Mouse (Mus musculus) neural tube, embryonic 14.5 days (tissue): ENCODE measurements around the gene Map10. TPM values are rescaled to one million over a fixed set of nuclear protein-coding genes. Genes with fewer than 3 reads are reported as not detected.

Source experiments
- ATAC-seq: fragments of 200-750 bp; cut with Nextera tagmentation; 2 replicates; pipeline ENCODE4 v1.8.0; 2017; ENCODE audit warnings: low read depth, mild to moderate bottlenecking, moderate TSS enrichment, moderate library complexity
- H3K27ac ChIP-seq: fragments of 300-500 bp; sonication (generic); 2 replicates; pipeline ENCODE4 v1.5.1; 2014; ENCODE audit warnings: low read depth, mild to moderate bottlenecking, control low read depth, low read length, moderate library complexity, mixed read lengths
- H3K27me3 ChIP-seq: fragments of 300-500 bp; sonication (generic); 2 replicates; pipeline ENCODE4 v1.6.1; 2014; ENCODE audit warnings: low read length; ENCODE audit not compliant: control insufficient read depth, insufficient read depth
- H3K36me3 ChIP-seq: fragments of 300-500 bp; sonication (generic); 2 replicates; pipeline ENCODE4 v1.6.1; 2014; ENCODE audit warnings: low read length, mixed read lengths; ENCODE audit not compliant: control insufficient read depth, insufficient read depth
- H3K4me1 ChIP-seq: fragments of 300-500 bp; sonication (generic); 2 replicates; pipeline ENCODE4 v1.6.1; 2014; ENCODE audit warnings: low read length; ENCODE audit not compliant: control insufficient read depth, insufficient read depth
- H3K4me2 ChIP-seq: fragments of 300-500 bp; sonication (generic); 2 replicates; pipeline ENCODE4 v1.6.1; 2014; ENCODE audit warnings: mild to moderate bottlenecking, low read depth, low read length, control low read depth
- H3K4me3 ChIP-seq: fragments of 300-500 bp; sonication (generic); 2 replicates; pipeline ENCODE4 v1.5.1; 2014; ENCODE audit warnings: low read depth, low read length, control low read depth, mixed read lengths
- H3K9ac ChIP-seq: fragments of 300-500 bp; sonication (generic); replicated peaks from 2 replicates; pipeline ENCODE4 v1.6.1; 2014; ENCODE audit warnings: low read depth, mild to moderate bottlenecking, control low read depth, low read length, mixed read lengths
- H3K9me3 ChIP-seq: fragments of 300-500 bp; sonication (generic); 2 replicates; pipeline ENCODE4 v1.6.1; 2016; ENCODE audit warnings: low read length; ENCODE audit not compliant: control insufficient read depth
- WGBS: fragments of 180-500 bp; shearing (Covaris S2); extraction: QIAGEN DNeasy Blood & Tissue Kit; methylation state at CpG from one replicate; pipeline ENCODE4 v1.1.7; 2014; 5-methylcytosine and 5-hydroxymethylcytosine counted together
- polyA plus RNA-seq: library from polyadenylated mRNA; unstranded; fragments of >200 nt; fragmentation: Nextera tagmentation; extraction: Ambion mirVana; gene quantifications from 2 replicates; pipeline ENCODE4 v1.2.1, GENCODE M21; 2014

Gene Map10
- polyA plus RNA-seq, 1 experiment from 2014 or later: 8.1 TPM

GRCm38 (mm10) chr8:125695951-125696350, 26.3 kb downstream of the Map10 start:
- H3K4me2 ChIP-seq: no peak overlapping the region
- H3K9ac ChIP-seq: no peak overlapping the region

GRCm38 (mm10) chr8:125699391-125700025, 29.9 kb downstream of the Map10 start:
- WGBS: 44% methylated on average over 6 of the region's 6 CpGs
- Histone ChIP-seq H3K36me3 (no peaks in the 10 kb centered on the region), H3K4me1 (0 out of 2 replicates have a peak, but pooled peaks cover 2% of the 10 kb centered on the region), H3K4me3 (no peak overlapping the region), H3K27me3 (no peaks in the 10 kb centered on the region), H3K27ac (no peak overlapping the region), H3K4me2 (no peak overlapping the region), H3K9ac (no peak overlapping the region), H3K9me3 (no peaks in the 10 kb centered on the region)
- ATAC-seq: no peak

More at GRCm38 (mm10) chr8:125695951-125696350, 26.3 kb downstream of the Map10 start:
- Histone ChIP-seq H3K4me3 (no peak overlapping the region), H3K27ac (no peak overlapping the region), H3K36me3 (no peaks in the 10 kb centered on the region), H3K9me3 (no peaks in the 10 kb centered on the region), H3K27me3 (no peaks in the 10 kb centered on the region), H3K4me1 (no peaks in the 10 kb centered on the region)
- no peak for ATAC-seq
- 91% methylated on average over 6 of the region's 6 CpGs for WGBS

GRCm38 (mm10) chr8:125700407-125700806, 30.8 kb downstream of the Map10 start:
- H3K4me3 ChIP-seq: no peak overlapping the region
- no peaks in the 10 kb centered on the region for H3K27me3 ChIP-seq
- WGBS: 69% methylated on average over 7 of the region's 7 CpGs
- no peak overlapping the region for H3K9ac ChIP-seq
- H3K9me3 ChIP-seq: no peaks in the 10 kb centered on the region
- 0 out of 2 replicates have a peak, but pooled peaks cover 2% of the 10 kb centered on the region for H3K4me1 ChIP-seq
- H3K36me3 ChIP-seq: no peaks in the 10 kb centered on the region
- no peak overlapping the region for H3K4me2 ChIP-seq
- H3K27ac ChIP-seq: no peak overlapping the region
- no peak for ATAC-seq

DNA sequence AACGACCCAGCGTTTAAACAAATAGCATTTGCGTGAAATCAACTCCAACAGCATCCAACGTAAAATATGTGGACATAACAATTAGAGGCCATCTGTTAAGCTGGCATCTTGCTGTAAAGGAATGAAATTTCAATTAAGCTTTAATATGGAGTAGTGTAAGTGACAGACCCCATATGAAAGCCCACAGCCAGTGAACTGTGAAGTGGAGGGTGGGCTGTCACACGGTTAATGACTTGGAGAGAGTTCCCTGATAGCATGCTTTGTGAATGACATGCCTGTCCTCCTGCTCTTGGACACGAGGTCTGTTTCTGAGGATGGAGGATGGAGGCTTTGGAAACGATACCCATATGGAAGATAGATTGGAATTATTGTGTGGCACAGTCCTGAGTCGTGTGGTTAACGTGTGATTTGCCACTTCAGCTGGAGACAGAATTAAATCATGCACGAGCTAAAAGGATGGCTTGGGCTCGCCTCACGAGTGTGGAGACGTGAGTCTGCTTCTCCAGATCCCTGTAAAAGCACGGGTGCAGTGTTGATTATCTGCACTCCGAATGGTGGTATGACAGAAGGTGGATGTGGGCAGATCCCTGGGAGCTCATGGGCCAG, 33.4 kb downstream of the Map10 start:
- H3K4me3 ChIP-seq: no peak overlapping the region
- H3K27ac ChIP-seq: 0 out of 2 replicates have a peak overlapping the region, but pooled peaks have one; percentile 28
- 41% methylated on average over 15 of the region's 15 CpGs for WGBS
- no peaks in the 10 kb centered on the region for H3K36me3 ChIP-seq
- no peak overlapping the region for H3K9ac ChIP-seq
- H3K4me1 ChIP-seq: 0 out of 2 replicates have a peak, but pooled peaks cover 2% of the 10 kb centered on the region
- H3K9me3 ChIP-seq: no peaks in the 10 kb centered on the region
- peak; percentile 68 for ATAC-seq
- no peak overlapping the region for H3K4me2 ChIP-seq
- no peaks in the 10 kb centered on the region for H3K27me3 ChIP-seq

GRCm38 (mm10) chr8:125704434-125704833, 34.8 kb downstream of the Map10 start:
- 90% methylated on average over 6 of the region's 6 CpGs for WGBS
- no peak overlapping the region for H3K4me3 ChIP-seq
- no peak overlapping the region for H3K9ac ChIP-seq
- ATAC-seq: no peak
- 0 out of 2 replicates have a peak, but pooled peaks cover 2% of the 10 kb centered on the region for H3K4me1 ChIP-seq
- no peak overlapping the region for H3K27ac ChIP-seq
- H3K27me3 ChIP-seq: no peaks in the 10 kb centered on the region
- H3K4me2 ChIP-seq: no peak overlapping the region
- no peaks in the 10 kb centered on the region for H3K36me3 ChIP-seq
- H3K9me3 ChIP-seq: no peaks in the 10 kb centered on the region

DNA sequence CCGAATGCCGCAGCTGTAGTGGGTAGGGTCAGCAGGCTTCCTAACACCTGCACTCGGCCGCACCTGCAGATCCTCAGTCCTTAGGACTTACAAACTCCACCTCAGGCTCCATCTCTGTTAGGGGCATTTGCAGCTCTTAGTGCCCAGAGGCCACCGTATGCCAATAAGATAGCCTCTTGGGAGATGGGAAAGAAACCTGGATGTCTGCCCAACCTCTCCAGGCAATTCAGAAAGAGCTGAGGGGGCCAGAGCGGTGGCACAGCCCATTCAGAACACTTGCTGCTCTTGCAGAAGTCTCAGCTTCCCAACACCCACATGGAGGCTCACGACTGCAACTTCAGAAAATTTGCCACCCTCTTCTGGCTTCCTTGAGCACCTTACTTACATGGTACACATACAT, 36.2 kb downstream of the Map10 start:
- H3K9ac ChIP-seq: no peak overlapping the region
- no peak overlapping the region for H3K4me2 ChIP-seq
- H3K9me3 ChIP-seq: no peaks in the 10 kb centered on the region
- no peaks in the 10 kb centered on the region for H3K36me3 ChIP-seq
- ATAC-seq: no peak
- H3K27me3 ChIP-seq: no peaks in the 10 kb centered on the region
- 0 out of 2 replicates have a peak, but pooled peaks cover 2% of the 10 kb centered on the region for H3K4me1 ChIP-seq
- WGBS: 67% methylated on average over 7 of the region's 7 CpGs
- no peak overlapping the region for H3K4me3 ChIP-seq
- no peak overlapping the region for H3K27ac ChIP-seq

DNA sequence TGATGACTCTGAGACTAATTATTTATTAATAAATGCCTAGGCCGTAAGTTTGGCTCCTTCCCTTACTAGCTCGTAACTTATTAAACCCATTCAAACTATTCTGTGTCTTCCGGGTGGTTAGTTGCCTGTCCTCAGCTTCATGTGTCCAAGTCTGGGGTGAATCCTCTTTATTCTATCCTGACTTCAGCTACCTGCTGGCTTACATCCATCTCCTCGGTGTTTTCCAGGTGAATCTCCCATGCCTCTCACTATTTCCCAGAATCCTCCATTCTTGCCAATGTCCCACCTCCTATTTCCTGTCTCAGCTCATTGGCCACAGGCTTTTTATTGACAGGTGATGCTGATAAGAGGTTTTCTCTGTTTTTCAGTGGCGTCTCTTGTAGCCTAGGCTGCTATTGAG, 39.6 kb downstream of the Map10 start:
- no peaks in the 10 kb centered on the region for H3K36me3 ChIP-seq
- no peak overlapping the region for H3K9ac ChIP-seq
- H3K9me3 ChIP-seq: no peaks in the 10 kb centered on the region
- H3K4me1 ChIP-seq: no peaks in the 10 kb centered on the region
- H3K4me3 ChIP-seq: no peak overlapping the region
- no peak overlapping the region for H3K27ac ChIP-seq
- WGBS: 92% methylated on average over 5 of the region's 5 CpGs
- no peak for ATAC-seq
- no peak overlapping the region for H3K4me2 ChIP-seq
- H3K27me3 ChIP-seq: no peaks in the 10 kb centered on the region

DNA sequence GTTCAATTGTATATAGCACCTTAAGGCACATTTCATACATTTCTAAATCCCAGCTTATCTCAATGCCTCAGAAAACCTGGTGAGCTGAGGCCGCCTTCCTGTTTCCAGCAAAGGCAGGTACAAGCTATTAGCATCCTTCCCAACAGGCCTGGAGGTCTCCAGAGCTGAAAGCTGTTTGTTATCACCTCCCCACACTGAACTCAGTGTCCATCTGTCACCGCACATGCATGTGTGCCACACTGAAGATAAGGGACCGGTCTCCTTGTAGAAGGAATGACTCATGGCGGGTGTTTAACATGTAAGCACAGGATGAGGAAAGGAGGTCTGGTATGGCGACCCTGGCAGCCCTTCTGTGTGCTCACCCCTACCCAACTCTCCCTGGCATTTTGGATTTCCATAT, 41.9 kb downstream of the Map10 start:
- Histone ChIP-seq H3K9me3 (no peaks in the 10 kb centered on the region), H3K4me3 (no peak overlapping the region), H3K4me1 (peaks cover 7% of the 10 kb centered on the region; the same call in 1 of the 2 replicates), H3K27me3 (no peaks in the 10 kb centered on the region), H3K36me3 (no peaks in the 10 kb centered on the region), H3K9ac (no peak overlapping the region), H3K4me2 (no peak overlapping the region), H3K27ac (no peak overlapping the region)
- 90% methylated on average over 5 of the region's 5 CpGs for WGBS
- no peak for ATAC-seq

- no peaks in the 10 kb centered on the region for H3K36me3 ChIP-seq
- H3K9ac ChIP-seq: no peak overlapping the region
- no peaks in the 10 kb centered on the region for H3K27me3 ChIP-seq
- H3K9me3 ChIP-seq: no peaks in the 10 kb centered on the region
- peaks cover 9% of the 10 kb centered on the region; the same call in 1 of the 2 replicates for H3K4me1 ChIP-seq
- H3K27ac ChIP-seq: peak overlapping the region; percentile 28; the same call in 1 of the 2 replicates
- ATAC-seq: no peak
- H3K4me2 ChIP-seq: no peak overlapping the region
- H3K4me3 ChIP-seq: no peak overlapping the region
- 35% methylated on average over 4 of the region's 4 CpGs for WGBS
Measured at GRCm38 (mm10) chr8:125716211-125716610, 46.6 kb downstream of the Map10 start.
